Mouse (Mus musculus): ENCODE data around the gene Sorcs3. TPM values are rescaled to one million over a fixed set of nuclear protein-coding genes. Genes with fewer than 3 reads are reported as not detected.

Gene Sorcs3
- polyA plus RNA-seq, 1 experiment from 2014 or later = 1.4 TPM

- DNase-seq (ENCODE audit: low spot score) (no peak), ATAC-seq (ENCODE audit: low read depth) (no peak)
- Histone ChIP-seq H3K4me1 (ENCODE audit: control insufficient read depth, insufficient read depth, low read length) (no peaks in the 10 kb centered on the region), H3K36me3 (ENCODE audit: control insufficient read depth, insufficient read depth, low read length) (no peaks in the 10 kb centered on the region), H3K9ac (ENCODE audit: low read depth, low read length) (no peak overlapping the region), H3K4me2 (ENCODE audit: low read depth, low read length) (no peak overlapping the region), H3K4me3 (ENCODE audit: low read depth, low read length) (no peak overlapping the region), H3K9me3 (ENCODE audit: control insufficient read depth, low read length) (no peaks in the 10 kb centered on the region), H3K27ac (replicated peaks; ENCODE audit: low read depth, low read length) (no peak overlapping the region), H3K27me3 (replicated peaks; ENCODE audit: control insufficient read depth, insufficient read depth, low read length) (no peaks in the 10 kb centered on the region)
- 68% methylated on average over 3 of the region's 3 CpGs for WGBS
Measured at GRCm38 (mm10) chr19:48811541-48811940, 605.7 kb downstream of the Sorcs3 start.

- no peaks in the 10 kb centered on the region for H3K27me3 ChIP-seq (replicated peaks; ENCODE audit: control insufficient read depth, insufficient read depth, low read length)
- 88% methylated on average over 4 of the region's 4 CpGs for WGBS
Measured at GRCm38 (mm10) chr19:48813823-48814222, 608.0 kb downstream of the Sorcs3 start.

GRCm38 (mm10) chr19:48815064-48815463 is 609.2 kb downstream of the Sorcs3 start:
- no peaks in the 10 kb centered on the region for H3K9me3 ChIP-seq (ENCODE audit: control insufficient read depth, low read length)
- 97% methylated on average over 3 of the region's 3 CpGs for WGBS
- H3K27ac ChIP-seq (replicated peaks; ENCODE audit: low read depth, low read length) = no peak overlapping the region
- no peaks in the 10 kb centered on the region for H3K36me3 ChIP-seq (ENCODE audit: control insufficient read depth, insufficient read depth, low read length)
- no peak overlapping the region for H3K4me2 ChIP-seq (ENCODE audit: low read depth, low read length)
- H3K4me1 ChIP-seq (ENCODE audit: control insufficient read depth, insufficient read depth, low read length) = no peaks in the 10 kb centered on the region
- H3K9ac ChIP-seq (ENCODE audit: low read depth, low read length) = no peak overlapping the region
- ATAC-seq (ENCODE audit: low read depth) (no peak), DNase-seq (ENCODE audit: low spot score) (no peak)
- H3K4me3 ChIP-seq (ENCODE audit: low read depth, low read length) = no peak overlapping the region
- H3K27me3 ChIP-seq (replicated peaks; ENCODE audit: control insufficient read depth, insufficient read depth, low read length) = no peaks in the 10 kb centered on the region

More at GRCm38 (mm10) chr19:48813823-48814222, 608.0 kb downstream of the Sorcs3 start:
- Histone ChIP-seq H3K4me1 (ENCODE audit: control insufficient read depth, insufficient read depth, low read length) (no peaks in the 10 kb centered on the region), H3K27ac (replicated peaks; ENCODE audit: low read depth, low read length) (no peak overlapping the region), H3K36me3 (ENCODE audit: control insufficient read depth, insufficient read depth, low read length) (no peaks in the 10 kb centered on the region), H3K9me3 (ENCODE audit: control insufficient read depth, low read length) (no peaks in the 10 kb centered on the region), H3K4me3 (ENCODE audit: low read depth, low read length) (no peak overlapping the region), H3K4me2 (ENCODE audit: low read depth, low read length) (no peak overlapping the region), H3K9ac (ENCODE audit: low read depth, low read length) (no peak overlapping the region)
- ATAC-seq (ENCODE audit: low read depth) (no peak), DNase-seq (ENCODE audit: low spot score) (no peak)

GRCm38 (mm10) chr19:48820493-48821282 is 614.9 kb downstream of the Sorcs3 start:
- ATAC-seq (ENCODE audit: low read depth) = no peak
- Histone ChIP-seq H3K27me3 (replicated peaks; ENCODE audit: control insufficient read depth, insufficient read depth, low read length) (no peaks in the 10 kb centered on the region), H3K9ac (ENCODE audit: low read depth, low read length) (no peak overlapping the region), H3K27ac (replicated peaks; ENCODE audit: low read depth, low read length) (no peak overlapping the region), H3K4me1 (ENCODE audit: control insufficient read depth, insufficient read depth, low read length) (no peaks in the 10 kb centered on the region), H3K4me2 (ENCODE audit: low read depth, low read length) (no peak overlapping the region), H3K4me3 (ENCODE audit: low read depth, low read length) (no peak overlapping the region), H3K36me3 (ENCODE audit: control insufficient read depth, insufficient read depth, low read length) (no peaks in the 10 kb centered on the region), H3K9me3 (ENCODE audit: control insufficient read depth, low read length) (no peaks in the 10 kb centered on the region)
- 65% methylated on average over 5 of the region's 5 CpGs for WGBS
- DNase-seq (ENCODE audit: low spot score) = no peak

GRCm38 (mm10) chr19:48821283-48821715 is 615.5 kb downstream of the Sorcs3 start:
- H3K27me3 ChIP-seq (replicated peaks; ENCODE audit: control insufficient read depth, insufficient read depth, low read length) = no peaks in the 10 kb centered on the region
- no peak for DNase-seq (ENCODE audit: low spot score)
- no peaks in the 10 kb centered on the region for H3K36me3 ChIP-seq (ENCODE audit: control insufficient read depth, insufficient read depth, low read length)
- WGBS = 57% methylated on average over 3 of the region's 3 CpGs
- H3K9me3 ChIP-seq (ENCODE audit: control insufficient read depth, low read length) = no peaks in the 10 kb centered on the region
- ATAC-seq (ENCODE audit: low read depth) = no peak
- H3K9ac ChIP-seq (ENCODE audit: low read depth, low read length) = no peak overlapping the region
- H3K27ac ChIP-seq (replicated peaks; ENCODE audit: low read depth, low read length) = no peak overlapping the region
- H3K4me3 ChIP-seq (ENCODE audit: low read depth, low read length) = no peak overlapping the region
- no peaks in the 10 kb centered on the region for H3K4me1 ChIP-seq (ENCODE audit: control insufficient read depth, insufficient read depth, low read length)
- H3K4me2 ChIP-seq (ENCODE audit: low read depth, low read length) = no peak overlapping the region

GRCm38 (mm10) chr19:48834342-48834741 is 628.5 kb downstream of the Sorcs3 start:
- DNase-seq (ENCODE audit: low spot score) (peak; percentile 41), ATAC-seq (ENCODE audit: low read depth) (peak; percentile 55; the same call in 1 of the 2 replicates)
- H3K4me1 ChIP-seq (ENCODE audit: control insufficient read depth, insufficient read depth, low read length) = 0 out of 2 replicates have a peak, but pooled peaks cover 2% of the 10 kb centered on the region
- no peaks in the 10 kb centered on the region for H3K36me3 ChIP-seq (ENCODE audit: control insufficient read depth, insufficient read depth, low read length)
- H3K27me3 ChIP-seq (replicated peaks; ENCODE audit: control insufficient read depth, insufficient read depth, low read length) = no peaks in the 10 kb centered on the region
- no peak overlapping the region for H3K27ac ChIP-seq (replicated peaks; ENCODE audit: low read depth, low read length)
- H3K9me3 ChIP-seq (ENCODE audit: control insufficient read depth, low read length) = no peaks in the 10 kb centered on the region
- no peak overlapping the region for H3K9ac ChIP-seq (ENCODE audit: low read depth, low read length)
- WGBS = 46% methylated on average over 3 of the region's 3 CpGs
- H3K4me2 ChIP-seq (ENCODE audit: low read depth, low read length) = no peak overlapping the region
- no peak overlapping the region for H3K4me3 ChIP-seq (ENCODE audit: low read depth, low read length)

- no peak overlapping the region for H3K9ac ChIP-seq (ENCODE audit: low read depth, low read length)
- 0 out of 2 replicates have a peak, but pooled peaks cover 3% of the 10 kb centered on the region for H3K4me1 ChIP-seq (ENCODE audit: control insufficient read depth, insufficient read depth, low read length)
- H3K27me3 ChIP-seq (replicated peaks; ENCODE audit: control insufficient read depth, insufficient read depth, low read length) = no peaks in the 10 kb centered on the region
- DNase-seq (ENCODE audit: low spot score) = peak; percentile 74
- H3K27ac ChIP-seq (replicated peaks; ENCODE audit: low read depth, low read length) = no peak overlapping the region
- H3K4me2 ChIP-seq (ENCODE audit: low read depth, low read length) = no peak overlapping the region
- ATAC-seq (ENCODE audit: low read depth) = peak; percentile 74; the same call in 1 of the 2 replicates
- WGBS = 27% methylated on average over 4 of the region's 4 CpGs
- H3K9me3 ChIP-seq (ENCODE audit: control insufficient read depth, low read length) = no peaks in the 10 kb centered on the region
- no peak overlapping the region for H3K4me3 ChIP-seq (ENCODE audit: low read depth, low read length)
- H3K36me3 ChIP-seq (ENCODE audit: control insufficient read depth, insufficient read depth, low read length) = no peaks in the 10 kb centered on the region
Measured at GRCm38 (mm10) chr19:48839418-48839817, 633.6 kb downstream of the Sorcs3 start.

- no peak overlapping the region for H3K4me3 ChIP-seq (ENCODE audit: low read depth, low read length)
- WGBS = 69% methylated on average over 3 of the region's 3 CpGs
- no peak for ATAC-seq (ENCODE audit: low read depth)
- H3K36me3 ChIP-seq (ENCODE audit: control insufficient read depth, insufficient read depth, low read length) = no peaks in the 10 kb centered on the region
- no peak overlapping the region for H3K4me2 ChIP-seq (ENCODE audit: low read depth, low read length)
- H3K9ac ChIP-seq (ENCODE audit: low read depth, low read length) = no peak overlapping the region
- H3K9me3 ChIP-seq (ENCODE audit: control insufficient read depth, low read length) = no peaks in the 10 kb centered on the region
- no peak overlapping the region for H3K27ac ChIP-seq (replicated peaks; ENCODE audit: low read depth, low read length)
- H3K4me1 ChIP-seq (ENCODE audit: control insufficient read depth, insufficient read depth, low read length) = no peaks in the 10 kb centered on the region
- H3K27me3 ChIP-seq (replicated peaks; ENCODE audit: control insufficient read depth, insufficient read depth, low read length) = no peaks in the 10 kb centered on the region
- no peak for DNase-seq (ENCODE audit: low spot score)
Measured at GRCm38 (mm10) chr19:48847700-48848099, 641.9 kb downstream of the Sorcs3 start.

- no peaks in the 10 kb centered on the region for H3K9me3 ChIP-seq (ENCODE audit: control insufficient read depth, low read length)
- H3K27me3 ChIP-seq (replicated peaks; ENCODE audit: control insufficient read depth, insufficient read depth, low read length) = no peaks in the 10 kb centered on the region
- WGBS = 82% methylated on average over 1 of the region's 1 CpGs
- no peaks in the 10 kb centered on the region for H3K36me3 ChIP-seq (ENCODE audit: control insufficient read depth, insufficient read depth, low read length)
- no peaks in the 10 kb centered on the region for H3K4me1 ChIP-seq (ENCODE audit: control insufficient read depth, insufficient read depth, low read length)
- no peak overlapping the region for H3K4me3 ChIP-seq (ENCODE audit: low read depth, low read length)
- H3K9ac ChIP-seq (ENCODE audit: low read depth, low read length) = no peak overlapping the region
- DNase-seq (ENCODE audit: low spot score) (no peak), ATAC-seq (ENCODE audit: low read depth) (no peak)
- H3K4me2 ChIP-seq (ENCODE audit: low read depth, low read length) = no peak overlapping the region
- H3K27ac ChIP-seq (replicated peaks; ENCODE audit: low read depth, low read length) = no peak overlapping the region
Measured at GRCm38 (mm10) chr19:48850466-48850865, 644.6 kb downstream of the Sorcs3 start.

Measured in embryonic facial prominence, embryonic 14.5 days (tissue).